Mouse (Mus musculus): Measurements from ENCODE around the gene Foxn3. TPM values are rescaled to one million over a fixed set of nuclear protein-coding genes. Genes with fewer than 3 reads are reported as not detected.

Gene Foxn3
- total RNA-seq, 2 experiments from 2014 or later, result 55.7 to 59.4 TPM

GRCm38 (mm10) chr12:99467256-99467883, 96.0 kb downstream of the Foxn3 start:
- no peak for DNase-seq (ENCODE audit: low spot score in 2 of 2)

GRCm38 (mm10) chr12:99466426-99466825, 97.0 kb downstream of the Foxn3 start:
- DNase-seq (ENCODE audit: low spot score in 2 of 2), result no peak

- no peak for DNase-seq (ENCODE audit: low spot score in 2 of 2)
Observed at GRCm38 (mm10) chr12:99464291-99464690, 99.1 kb downstream of the Foxn3 start.

- no peak for DNase-seq (ENCODE audit: low spot score in 2 of 2)
Observed at GRCm38 (mm10) chr12:99462846-99463245, 100.5 kb downstream of the Foxn3 start.

- no peak for DNase-seq (ENCODE audit: low spot score in 2 of 2)
Observed at GRCm38 (mm10) chr12:99462302-99462701, 101.1 kb downstream of the Foxn3 start.

- no peak for DNase-seq (ENCODE audit: low spot score in 2 of 2)
Observed at GRCm38 (mm10) chr12:99457521-99458205, 105.7 kb downstream of the Foxn3 start.

- no peak for DNase-seq (ENCODE audit: low spot score in 2 of 2)
Observed at GRCm38 (mm10) chr12:99455580-99455979, 107.8 kb downstream of the Foxn3 start.

GRCm38 (mm10) chr12:99454394-99454793, 109.0 kb downstream of the Foxn3 start:
- no peak for DNase-seq (ENCODE audit: low spot score in 2 of 2)

GRCm38 (mm10) chr12:99453797-99454196, 109.6 kb downstream of the Foxn3 start:
- DNase-seq (ENCODE audit: low spot score in 2 of 2), result no peak

GRCm38 (mm10) chr12:99450076-99450475, 113.3 kb downstream of the Foxn3 start:
- DNase-seq (ENCODE audit: low spot score in 2 of 2), result no peak

- no peak for DNase-seq (ENCODE audit: low spot score in 2 of 2)
Observed at GRCm38 (mm10) chr12:99447791-99448190, 115.6 kb downstream of the Foxn3 start.

GRCm38 (mm10) chr12:99445018-99445674, 118.2 kb downstream of the Foxn3 start:
- no peak for DNase-seq (ENCODE audit: low spot score in 2 of 2)

- no peak for DNase-seq (ENCODE audit: low spot score in 2 of 2)
Observed at GRCm38 (mm10) chr12:99442819-99443218, 120.6 kb downstream of the Foxn3 start.

GRCm38 (mm10) chr12:99440953-99441352, 122.4 kb downstream of the Foxn3 start:
- DNase-seq (ENCODE audit: low spot score in 2 of 2), result no peak

- DNase-seq (ENCODE audit: low spot score in 2 of 2), result no peak
Observed at GRCm38 (mm10) chr12:99440022-99440421, 123.4 kb downstream of the Foxn3 start.

GRCm38 (mm10) chr12:99435189-99435588, 128.2 kb downstream of the Foxn3 start:
- no peak for DNase-seq (ENCODE audit: low spot score in 2 of 2)

GRCm38 (mm10) chr12:99433402-99433801, 130.0 kb downstream of the Foxn3 start:
- no peak for DNase-seq (ENCODE audit: low spot score in 2 of 2)

- no peak for DNase-seq (ENCODE audit: low spot score in 2 of 2)
Observed at GRCm38 (mm10) chr12:99431541-99431940, 131.8 kb downstream of the Foxn3 start.

GRCm38 (mm10) chr12:99430992-99431391, 132.4 kb downstream of the Foxn3 start:
- no peak for DNase-seq (ENCODE audit: low spot score in 2 of 2)

GRCm38 (mm10) chr12:99429101-99429500, 134.3 kb downstream of the Foxn3 start:
- DNase-seq (ENCODE audit: low spot score in 2 of 2), result no peak

- DNase-seq (ENCODE audit: low spot score in 2 of 2), result no peak
Observed at GRCm38 (mm10) chr12:99426207-99426916, 137.0 kb downstream of the Foxn3 start.

- no peak for DNase-seq (ENCODE audit: low spot score in 2 of 2)
Observed at GRCm38 (mm10) chr12:99419396-99419760, 144.0 kb downstream of the Foxn3 start.
